Mouse (Mus musculus): Measurements from ENCODE around the gene Fam168a. TPM values are rescaled to one million over a fixed set of nuclear protein-coding genes. Genes with fewer than 3 reads are reported as not detected.
A peak's percentile ranks its signal among the peaks of the same experiment; 100 is the strongest.

Fam168a gene
- total and polyA plus RNA-seq, 3 experiments: 36.3 to 39.8 (median 37.1) TPM

GRCm38 (mm10) chr7:100866675-100867074, 160.2 kb downstream of the Fam168a start:
- Histone ChIP-seq H3K27ac (no peak overlapping the region), H3K27me3 (ENCODE audit: control insufficient read depth, insufficient read depth, low read length) (no peaks in the 10 kb centered on the region), H3K9ac (ENCODE audit: low read depth, low read length) (no peak overlapping the region), H3K79me2 (replicated peaks; ENCODE audit: control insufficient read depth, insufficient read depth, low read length) (no peaks in the 10 kb centered on the region), H3K36me3 (ENCODE audit: control insufficient read depth, insufficient read depth, low read length) (no peaks in the 10 kb centered on the region), H3K4me1 (ENCODE audit: control insufficient read depth, insufficient read depth, low read length) (peaks cover 2% of the 10 kb centered on the region), H3K4me3 (no peak overlapping the region)
- 2% methylated on average over 3 of the region's 3 CpGs for WGBS
- intact Hi-C loops (cut with DNase I): loop anchor here (1.0 to 5.0 kb wide), 2 partner anchors 17 to 179 kb away; no protein-coding TSS in a partner anchor
- peak; percentile 71 to 72 for DNase-seq
- no peak for TF ChIP-seq EP300 (IDR thresholded peaks at IDR 0.05; ENCODE audit: insufficient read depth, low read depth, low read length)
- TF ChIP-seq POLR2A (IDR thresholded peaks at IDR 0.05; ENCODE audit: insufficient read depth, low read depth, low read length): no peak
- TF ChIP-seq CTCF (IDR thresholded peaks at IDR 0.05): no peak; the same call in 1 of the 2 replicates

- H3K36me3 ChIP-seq (ENCODE audit: control insufficient read depth, insufficient read depth, low read length): no peaks in the 10 kb centered on the region
- H3K4me3 ChIP-seq: no peak overlapping the region
- intact Hi-C loops (cut with DNase I): loop anchor here (5.0 kb wide), 1 partner anchor 180 kb away; no protein-coding TSS in a partner anchor
- peaks cover 2% of the 10 kb centered on the region for H3K4me1 ChIP-seq (ENCODE audit: control insufficient read depth, insufficient read depth, low read length)
- H3K79me2 ChIP-seq (replicated peaks; ENCODE audit: control insufficient read depth, insufficient read depth, low read length): no peaks in the 10 kb centered on the region
- no peaks in the 10 kb centered on the region for H3K27me3 ChIP-seq (ENCODE audit: control insufficient read depth, insufficient read depth, low read length)
- TF ChIP-seq POLR2A (IDR thresholded peaks at IDR 0.05; ENCODE audit: insufficient read depth, low read depth, low read length) (no peak), CTCF (IDR thresholded peaks at IDR 0.05) (no peak), EP300 (IDR thresholded peaks at IDR 0.05; ENCODE audit: insufficient read depth, low read depth, low read length) (no peak)
- 54% methylated on average over 2 of the region's 2 CpGs for WGBS
- no peak for DNase-seq
- no peak overlapping the region for H3K9ac ChIP-seq (ENCODE audit: low read depth, low read length)
- no peak overlapping the region for H3K27ac ChIP-seq
These were observed 161.1 kb downstream of the Fam168a start for GRCm38 (mm10) chr7:100867561-100867960.

GRCm38 (mm10) chr7:100868551-100868950, 162.1 kb downstream of the Fam168a start:
- TF ChIP-seq CTCF (IDR thresholded peaks at IDR 0.05) (no peak), POLR2A (IDR thresholded peaks at IDR 0.05; ENCODE audit: insufficient read depth, low read depth, low read length) (no peak), EP300 (IDR thresholded peaks at IDR 0.05; ENCODE audit: insufficient read depth, low read depth, low read length) (no peak)
- H3K4me1 ChIP-seq (ENCODE audit: control insufficient read depth, insufficient read depth, low read length): peaks cover 2% of the 10 kb centered on the region; the same call in 1 of the 2 replicates
- H3K36me3 ChIP-seq (ENCODE audit: control insufficient read depth, insufficient read depth, low read length): no peaks in the 10 kb centered on the region
- no peaks in the 10 kb centered on the region for H3K27me3 ChIP-seq (ENCODE audit: control insufficient read depth, insufficient read depth, low read length)
- H3K9ac ChIP-seq (ENCODE audit: low read depth, low read length): no peak overlapping the region
- no peak overlapping the region for H3K4me3 ChIP-seq
- WGBS: 62% methylated on average over 4 of the region's 4 CpGs
- H3K79me2 ChIP-seq (replicated peaks; ENCODE audit: control insufficient read depth, insufficient read depth, low read length): no peaks in the 10 kb centered on the region
- peak in 1 of 2 experiments; percentile 40 for DNase-seq
- intact Hi-C loops (cut with DNase I): loop anchor here (5.0 kb wide), 1 partner anchor 181 kb away; no protein-coding TSS in a partner anchor
- H3K27ac ChIP-seq: no peak overlapping the region

- WGBS: 77% methylated on average over 8 of the region's 8 CpGs
- no peak for DNase-seq
- no peaks in the 10 kb centered on the region for H3K27me3 ChIP-seq (ENCODE audit: control insufficient read depth, insufficient read depth, low read length)
- H3K4me3 ChIP-seq: no peak overlapping the region
- peaks cover 2% of the 10 kb centered on the region; the same call in 1 of the 2 replicates for H3K4me1 ChIP-seq (ENCODE audit: control insufficient read depth, insufficient read depth, low read length)
- H3K9ac ChIP-seq (ENCODE audit: low read depth, low read length): no peak overlapping the region
- no peak overlapping the region for H3K27ac ChIP-seq
- no peaks in the 10 kb centered on the region for H3K79me2 ChIP-seq (replicated peaks; ENCODE audit: control insufficient read depth, insufficient read depth, low read length)
- intact Hi-C loops (cut with DNase I): loop anchor here (5.0 kb wide), 1 partner anchor 183 kb away; no protein-coding TSS in a partner anchor
- no peak for TF ChIP-seq POLR2A (IDR thresholded peaks at IDR 0.05; ENCODE audit: insufficient read depth, low read depth, low read length)
- no peak for TF ChIP-seq CTCF (IDR thresholded peaks at IDR 0.05)
- TF ChIP-seq EP300 (IDR thresholded peaks at IDR 0.05; ENCODE audit: insufficient read depth, low read depth, low read length): no peak
- H3K36me3 ChIP-seq (ENCODE audit: control insufficient read depth, insufficient read depth, low read length): no peaks in the 10 kb centered on the region
These were observed 163.6 kb downstream of the Fam168a start for GRCm38 (mm10) chr7:100869877-100870629.

- DNase-seq: no peak
- Histone ChIP-seq H3K4me1 (ENCODE audit: control insufficient read depth, insufficient read depth, low read length) (peaks cover 3% of the 10 kb centered on the region), H3K9ac (ENCODE audit: low read depth, low read length) (no peak overlapping the region), H3K36me3 (ENCODE audit: control insufficient read depth, insufficient read depth, low read length) (peaks cover 4% of the 10 kb centered on the region), H3K79me2 (replicated peaks; ENCODE audit: control insufficient read depth, insufficient read depth, low read length) (no peaks in the 10 kb centered on the region), H3K4me3 (no peak overlapping the region), H3K27me3 (ENCODE audit: control insufficient read depth, insufficient read depth, low read length) (no peaks in the 10 kb centered on the region), H3K27ac (no peak overlapping the region)
- TF ChIP-seq POLR2A (IDR thresholded peaks at IDR 0.05; ENCODE audit: insufficient read depth, low read depth, low read length) (no peak), EP300 (IDR thresholded peaks at IDR 0.05; ENCODE audit: insufficient read depth, low read depth, low read length) (no peak), CTCF (IDR thresholded peaks at IDR 0.05) (no peak)
- intact Hi-C loops (cut with DNase I): no loop called here
- 83% methylated on average over 4 of the region's 4 CpGs for WGBS
These were observed 164.9 kb downstream of the Fam168a start for GRCm38 (mm10) chr7:100871355-100871754.

- Histone ChIP-seq H3K27ac (no peak overlapping the region), H3K4me1 (ENCODE audit: control insufficient read depth, insufficient read depth, low read length) (peaks cover 3% of the 10 kb centered on the region), H3K79me2 (replicated peaks; ENCODE audit: control insufficient read depth, insufficient read depth, low read length) (no peaks in the 10 kb centered on the region), H3K9ac (ENCODE audit: low read depth, low read length) (no peak overlapping the region), H3K4me3 (no peak overlapping the region), H3K36me3 (ENCODE audit: control insufficient read depth, insufficient read depth, low read length) (peaks cover 4% of the 10 kb centered on the region), H3K27me3 (ENCODE audit: control insufficient read depth, insufficient read depth, low read length) (no peaks in the 10 kb centered on the region)
- 48% methylated on average over 5 of the region's 5 CpGs for WGBS
- DNase-seq: peak; percentile 65 to 72
- TF ChIP-seq POLR2A (IDR thresholded peaks at IDR 0.05; ENCODE audit: insufficient read depth, low read depth, low read length): no peak
- no peak for TF ChIP-seq CTCF (IDR thresholded peaks at IDR 0.05)
- TF ChIP-seq EP300 (IDR thresholded peaks at IDR 0.05; ENCODE audit: insufficient read depth, low read depth, low read length): no peak
- intact Hi-C loops (cut with DNase I): no loop called here
These were observed 165.5 kb downstream of the Fam168a start for GRCm38 (mm10) chr7:100871892-100872291.
